Mouse (Mus musculus) midbrain, postnatal 0 days (tissue): ENCODE results near the gene Lrp6. TPM values are rescaled to one million over a fixed set of nuclear protein-coding genes. Genes with fewer than 3 reads are reported as not detected.

Experiments used
- ATAC-seq: fragments of 200-750 bp; cut with Nextera tagmentation; 2 replicates; pipeline ENCODE4 v1.8.0; 2017; ENCODE audit warnings: moderate number of reproducible peaks, mild to moderate bottlenecking, moderate TSS enrichment, moderate library complexity; ENCODE audit not compliant: low FRiP score
- DNase-seq: peaks from one replicate; pipeline ENCODE4 v3.0.0-alpha.2; 2015; ENCODE audit warnings: low spot score
- H3K27ac ChIP-seq: fragments of 300-500 bp; sonication (generic); 2 replicates; pipeline ENCODE4 v1.5.1; 2014; ENCODE audit warnings: low read depth, mild to moderate bottlenecking, low read length, mixed read lengths
- H3K27me3 ChIP-seq: fragments of 300-500 bp; sonication (generic); 2 replicates; pipeline ENCODE4 v1.6.1; 2014; ENCODE audit warnings: low read length, control low read depth, mixed read lengths; ENCODE audit not compliant: insufficient read depth
- H3K36me3 ChIP-seq: fragments of 300-500 bp; sonication (generic); 2 replicates; pipeline ENCODE4 v1.6.1; 2014; ENCODE audit warnings: low read length, control low read depth, mixed read lengths; ENCODE audit not compliant: insufficient read depth
- H3K4me1 ChIP-seq: fragments of 300-500 bp; sonication (generic); 2 replicates; pipeline ENCODE4 v1.6.1; 2014; ENCODE audit warnings: mild to moderate bottlenecking, control low read depth, antibody characterized with exemption, low read length, mixed read lengths; ENCODE audit not compliant: insufficient read depth
- H3K4me2 ChIP-seq: fragments of 300-500 bp; sonication (generic); 2 replicates; pipeline ENCODE4 v1.6.1; 2014; ENCODE audit warnings: low read depth, mild to moderate bottlenecking, low read length, mixed read lengths; ENCODE audit not compliant: poor library complexity, severe bottlenecking
- H3K4me3 ChIP-seq: fragments of 300-500 bp; sonication (generic); 2 replicates; pipeline ENCODE4 v1.5.1; 2014; ENCODE audit warnings: low read depth, mild to moderate bottlenecking, low read length, moderate library complexity
- H3K9ac ChIP-seq: fragments of 300-500 bp; sonication (generic); replicated peaks from 2 replicates; pipeline ENCODE4 v1.6.1; 2014; ENCODE audit warnings: mild to moderate bottlenecking, low read length, moderate library complexity, mixed read lengths; ENCODE audit not compliant: poor library complexity, severe bottlenecking
- H3K9me3 ChIP-seq: fragments of 300-500 bp; sonication (generic); 2 replicates; pipeline ENCODE4 v1.6.1; 2016; ENCODE audit warnings: low read length, control low read depth
- CTCF ChIP-seq: IDR thresholded peaks from 2 replicates; pipeline ENCODE4 v1.5.1; 2016; ENCODE audit warnings: antibody characterized with exemption, mild to moderate bottlenecking
- WGBS: fragments of 180-500 bp; shearing (Covaris S2); extraction: QIAGEN DNeasy Blood & Tissue Kit; methylation state at CpG from one replicate; pipeline ENCODE4 v1.1.7; 2014; 5-methylcytosine and 5-hydroxymethylcytosine counted together
- polyA plus RNA-seq: library from polyadenylated mRNA; unstranded; fragments of >200 nt; fragmentation: Nextera tagmentation; extraction: Ambion mirVana; gene quantifications from 2 replicates; pipeline ENCODE4 v1.2.1, GENCODE M21; 2015
- total RNA-seq: library from RNA; depleted of rRNA; stranded (reverse); fragments of >200 nt; gene quantifications from 2 replicates; pipeline ENCODE4 v1.2.3, GENCODE M21; 2014

Gene Lrp6
- total and polyA plus RNA-seq, 2 experiments from 2014 or later: 14.7 to 26.3 TPM

DNA sequence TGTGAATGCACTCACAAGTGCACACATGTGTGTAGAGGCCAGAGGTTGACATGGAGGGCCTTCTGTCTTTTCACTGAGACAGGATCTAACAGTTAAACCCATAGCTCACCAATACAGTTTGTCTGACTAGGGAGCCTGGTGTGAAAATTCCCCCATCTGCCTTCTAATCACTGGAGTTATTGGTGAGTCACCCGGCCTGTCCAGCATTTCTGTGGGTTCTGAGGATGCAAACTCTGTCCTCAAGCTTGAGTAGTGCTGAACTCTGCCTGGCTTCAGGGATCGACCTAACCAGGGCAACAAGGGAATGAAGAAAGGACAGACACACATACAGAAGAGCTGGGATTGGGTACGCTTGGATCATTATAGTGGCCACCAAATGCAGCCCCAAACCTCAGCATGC is 125.0 kb downstream of the Lrp6 start:
- WGBS: 87% methylated on average over 3 of the region's 3 CpGs
- Histone ChIP-seq H3K27ac (no peak overlapping the region), H3K27me3 (no peaks in the 10 kb centered on the region), H3K9ac (no peak overlapping the region), H3K9me3 (no peaks in the 10 kb centered on the region), H3K4me3 (no peak overlapping the region), H3K4me2 (no peak overlapping the region), H3K36me3 (0 out of 2 replicates have a peak, but pooled peaks cover 2% of the 10 kb centered on the region), H3K4me1 (no peaks in the 10 kb centered on the region)
- DNase-seq: no peak
- no peak for ATAC-seq
- TF ChIP-seq CTCF: no peak

DNA sequence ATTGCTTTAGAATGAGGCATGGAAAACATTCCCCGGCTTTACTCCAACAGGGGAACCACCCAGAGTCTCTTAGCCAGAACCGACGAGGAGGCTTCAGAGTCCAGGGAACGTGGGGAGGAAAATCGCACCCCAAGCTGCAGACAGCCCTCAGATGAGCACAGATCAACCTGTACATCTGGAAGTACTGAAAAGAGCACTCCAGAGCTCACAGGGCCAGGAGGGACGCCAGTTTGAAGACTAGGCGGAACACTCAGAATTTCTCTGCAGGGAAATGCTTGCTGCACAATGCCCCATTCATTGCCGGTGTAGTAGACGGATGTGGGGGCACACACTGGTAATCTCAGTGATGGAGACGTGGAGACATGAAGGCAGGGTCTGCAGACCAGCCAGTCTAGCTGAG is 126.7 kb downstream of the Lrp6 start:
- DNase-seq: no peak
- H3K36me3 ChIP-seq: 0 out of 2 replicates have a peak, but pooled peaks cover 2% of the 10 kb centered on the region
- H3K27ac ChIP-seq: peak overlapping the region; percentile 39
- peak overlapping the region; percentile 29; the same call in 1 of the 2 replicates for H3K9ac ChIP-seq
- H3K4me1 ChIP-seq: no peaks in the 10 kb centered on the region
- H3K9me3 ChIP-seq: no peaks in the 10 kb centered on the region
- 22% methylated on average over 10 of the region's 10 CpGs for WGBS
- no peak for TF ChIP-seq CTCF
- ATAC-seq: peak; percentile 10; the same call in 1 of the 2 replicates
- no peaks in the 10 kb centered on the region for H3K27me3 ChIP-seq
- H3K4me2 ChIP-seq: peak overlapping the region; percentile 57
- peak overlapping the region; percentile 26; the same call in 1 of the 2 replicates for H3K4me3 ChIP-seq

GRCm38 (mm10) chr6:134439401-134440021 is 127.3 kb downstream of the Lrp6 start:
- H3K36me3 ChIP-seq: no peaks in the 10 kb centered on the region
- TF ChIP-seq CTCF: no peak
- H3K4me3 ChIP-seq: peak overlapping the region; percentile 26
- no peaks in the 10 kb centered on the region for H3K4me1 ChIP-seq
- WGBS: 8% methylated on average over 23 of the region's 23 CpGs
- H3K27me3 ChIP-seq: no peaks in the 10 kb centered on the region
- peak overlapping the region; percentile 29 for H3K9ac ChIP-seq
- H3K9me3 ChIP-seq: no peaks in the 10 kb centered on the region
- H3K4me2 ChIP-seq: peak overlapping the region; percentile 57
- peak overlapping the region; percentile 39; the same call in 1 of the 2 replicates for H3K27ac ChIP-seq
- DNase-seq (peak; percentile 75), ATAC-seq (peak; percentile 76)

DNA sequence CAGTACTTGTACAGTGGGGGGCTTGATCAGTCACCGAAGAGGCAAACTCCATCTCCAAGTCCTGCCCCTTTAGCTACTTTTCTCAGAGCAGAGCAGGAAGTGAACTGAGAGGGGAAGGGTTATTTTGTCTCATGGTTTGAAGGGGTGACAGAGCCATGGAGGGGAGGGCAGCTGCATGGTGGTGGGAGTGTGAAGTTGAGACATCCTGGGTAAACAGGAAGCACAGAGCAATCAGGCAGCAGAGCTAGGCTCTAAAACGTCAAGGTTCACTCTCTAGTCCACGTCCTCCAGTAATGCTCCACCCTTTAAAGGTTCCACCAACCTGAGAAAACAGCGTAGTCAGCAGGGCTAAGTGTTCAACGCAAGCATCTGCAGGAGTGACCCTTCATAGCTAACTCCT is 129.8 kb downstream of the Lrp6 start:
- no peaks in the 10 kb centered on the region for H3K9me3 ChIP-seq
- H3K4me2 ChIP-seq: no peak overlapping the region
- no peaks in the 10 kb centered on the region for H3K27me3 ChIP-seq
- no peaks in the 10 kb centered on the region for H3K4me1 ChIP-seq
- TF ChIP-seq CTCF: no peak
- no peak for ATAC-seq
- 84% methylated on average over 5 of the region's 5 CpGs for WGBS
- H3K27ac ChIP-seq: no peak overlapping the region
- no peaks in the 10 kb centered on the region for H3K36me3 ChIP-seq
- no peak for DNase-seq
- no peak overlapping the region for H3K4me3 ChIP-seq
- H3K9ac ChIP-seq: no peak overlapping the region

- 86% methylated on average over 9 of the region's 9 CpGs for WGBS
- ATAC-seq: no peak
- Histone ChIP-seq H3K27ac (no peak overlapping the region), H3K27me3 (no peaks in the 10 kb centered on the region), H3K9me3 (no peaks in the 10 kb centered on the region), H3K9ac (no peak overlapping the region), H3K4me2 (no peak overlapping the region), H3K4me3 (no peak overlapping the region), H3K36me3 (no peaks in the 10 kb centered on the region), H3K4me1 (no peaks in the 10 kb centered on the region)
- no peak for TF ChIP-seq CTCF
- DNase-seq: no peak
Measured at GRCm38 (mm10) chr6:134434866-134435390, 131.8 kb downstream of the Lrp6 start.

DNA sequence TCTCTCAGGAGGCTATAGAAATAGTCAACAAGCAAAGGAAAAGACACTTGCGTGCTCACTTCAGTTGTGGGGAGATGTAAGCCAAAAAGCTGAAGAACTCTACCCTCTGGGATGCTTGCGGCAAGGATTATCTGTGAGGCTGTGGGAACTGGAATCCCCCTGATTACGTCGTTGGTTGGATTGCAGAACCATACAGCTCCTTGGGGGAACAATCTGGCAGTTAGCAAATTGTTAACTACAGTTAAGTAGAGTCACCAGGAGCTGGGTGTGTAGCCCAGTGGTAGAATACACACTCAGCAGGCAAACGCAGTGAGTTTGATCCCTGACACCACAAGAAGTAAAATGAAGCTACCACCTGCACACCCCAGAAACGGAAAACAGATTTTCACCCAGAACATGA is 132.7 kb downstream of the Lrp6 start:
- H3K4me2 ChIP-seq: no peak overlapping the region
- TF ChIP-seq CTCF: no peak
- H3K27me3 ChIP-seq: no peaks in the 10 kb centered on the region
- no peak overlapping the region for H3K27ac ChIP-seq
- no peaks in the 10 kb centered on the region for H3K36me3 ChIP-seq
- H3K4me3 ChIP-seq: no peak overlapping the region
- no peak for DNase-seq
- H3K9me3 ChIP-seq: no peaks in the 10 kb centered on the region
- no peak for ATAC-seq
- WGBS: 57% methylated on average over 6 of the region's 6 CpGs
- no peak overlapping the region for H3K9ac ChIP-seq
- H3K4me1 ChIP-seq: no peaks in the 10 kb centered on the region
